Mouse (Mus musculus) T-helper 2 cell (primary cell): ENCODE data around the gene Ppp1r13b.

Source experiments
- in situ Hi-C: fragments of 300-600 bp; cut with MboI, MseI; formaldehyde crosslinking; loops from one replicate; pipeline ENCODE4 v1.15.1; 2025; ENCODE audit warnings: high pct_unique_total_duplicates

Gene Ppp1r13b

DNA sequence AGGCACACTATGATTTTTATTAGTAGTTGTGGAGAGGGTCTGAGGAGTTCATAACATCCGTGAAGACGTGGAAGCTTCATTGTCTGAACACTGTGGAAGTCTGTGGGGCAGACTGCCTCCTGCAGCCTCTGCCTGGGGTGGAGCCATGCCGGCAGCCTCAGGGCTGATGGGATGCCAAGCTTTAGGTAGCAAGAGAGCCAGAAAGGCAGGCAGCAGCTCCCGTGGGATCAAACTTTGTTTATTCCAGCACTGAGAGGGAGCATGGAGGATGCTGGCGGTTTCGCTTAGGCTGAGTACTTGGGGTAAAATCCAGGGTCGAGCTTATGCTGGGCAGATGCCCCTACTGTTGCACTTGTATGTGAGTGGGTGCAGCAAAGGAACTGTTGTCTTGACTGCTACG is 110.7 kb downstream of the Ppp1r13b start:
- in situ Hi-C loops = no loop called here

DNA sequence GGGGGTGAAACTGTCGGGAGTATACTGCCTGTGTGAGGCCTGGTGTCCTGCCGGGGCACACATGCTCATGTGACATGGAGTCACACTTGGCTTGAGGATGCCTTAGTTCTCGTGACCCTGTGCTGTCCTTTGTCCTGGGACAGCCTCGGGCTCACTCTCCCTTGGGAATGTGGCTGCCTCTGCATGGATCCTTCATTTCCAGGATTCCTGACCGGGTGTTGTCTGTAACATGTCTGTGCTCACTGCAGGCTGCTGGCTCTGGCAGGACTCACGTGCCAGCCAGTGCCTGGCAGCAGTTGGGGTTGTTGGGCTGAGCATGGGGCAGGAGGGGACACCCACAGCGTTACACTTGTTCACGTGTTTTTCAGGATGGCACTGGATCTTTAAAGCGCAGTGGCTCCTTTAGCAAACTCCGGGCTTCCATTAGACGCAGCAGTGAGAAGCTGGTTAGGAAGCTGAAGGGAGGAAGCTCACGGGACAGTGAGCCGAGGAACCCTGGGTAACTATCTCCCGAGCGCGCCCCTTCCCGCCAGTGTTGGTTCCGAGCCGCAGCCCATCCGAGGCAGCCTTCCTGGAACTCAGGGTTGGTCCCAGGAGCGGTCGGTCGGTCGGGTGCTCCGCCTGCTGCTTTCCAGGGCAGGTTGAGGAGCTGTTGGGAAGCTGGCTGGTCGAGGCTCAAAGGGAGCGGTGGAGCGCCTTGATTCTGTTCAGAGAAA is 112.6 kb downstream of the Ppp1r13b start:
- in situ Hi-C loops = no loop called here

DNA sequence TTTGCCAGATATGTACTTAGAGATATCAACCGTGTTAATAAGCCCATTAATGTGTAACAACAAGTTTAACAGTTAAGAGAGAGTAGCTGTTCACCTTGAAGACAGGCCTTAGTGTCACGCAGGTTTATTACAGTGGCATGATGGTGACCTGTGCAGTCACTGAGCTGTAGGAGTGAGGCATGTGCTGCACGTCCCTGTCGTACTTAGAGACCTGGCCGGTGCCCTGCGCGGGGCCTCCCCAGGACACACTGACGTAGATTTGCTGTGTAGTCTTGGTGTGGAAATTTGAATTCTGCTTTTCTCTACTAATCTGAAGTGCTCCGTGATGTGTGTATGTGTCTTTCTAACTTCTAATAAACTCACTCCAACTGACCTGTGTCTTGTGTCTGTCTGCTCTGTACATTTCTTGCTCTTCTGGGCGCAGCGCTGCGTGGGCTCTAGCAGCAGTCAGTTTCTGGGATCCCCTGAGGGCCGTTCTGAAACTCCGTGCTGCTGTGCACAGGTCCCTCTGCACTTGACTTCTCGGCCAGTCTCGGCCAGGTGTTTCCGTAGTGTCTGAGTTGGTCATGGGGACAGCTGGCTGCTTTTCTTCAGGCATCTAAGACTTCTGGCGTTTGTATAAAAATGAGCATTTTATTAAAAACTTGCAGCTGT is 113.3 kb downstream of the Ppp1r13b start:
- in situ Hi-C loops = no loop called here

DNA sequence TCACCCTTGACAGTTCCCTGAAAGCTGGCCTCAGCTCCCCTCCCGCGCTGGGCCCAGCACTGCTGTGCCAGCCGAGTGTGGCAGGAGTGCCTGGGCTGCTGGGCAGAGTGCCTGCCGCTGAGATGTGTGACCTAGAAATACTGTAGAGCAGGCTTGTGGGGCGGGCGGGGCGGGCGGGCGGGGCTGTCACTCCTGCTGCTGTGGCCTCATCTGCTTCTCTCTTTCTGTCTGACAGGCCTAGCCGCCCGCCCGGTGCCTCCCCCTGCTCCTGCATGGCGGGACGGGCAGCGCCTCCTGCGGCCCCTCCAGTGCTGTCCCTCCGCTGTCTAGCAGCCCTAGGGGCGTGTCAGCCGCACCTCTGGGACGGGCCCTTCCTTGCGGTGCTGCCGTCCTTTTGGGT is 113.8 kb downstream of the Ppp1r13b start:
- in situ Hi-C loops = no loop called here

DNA sequence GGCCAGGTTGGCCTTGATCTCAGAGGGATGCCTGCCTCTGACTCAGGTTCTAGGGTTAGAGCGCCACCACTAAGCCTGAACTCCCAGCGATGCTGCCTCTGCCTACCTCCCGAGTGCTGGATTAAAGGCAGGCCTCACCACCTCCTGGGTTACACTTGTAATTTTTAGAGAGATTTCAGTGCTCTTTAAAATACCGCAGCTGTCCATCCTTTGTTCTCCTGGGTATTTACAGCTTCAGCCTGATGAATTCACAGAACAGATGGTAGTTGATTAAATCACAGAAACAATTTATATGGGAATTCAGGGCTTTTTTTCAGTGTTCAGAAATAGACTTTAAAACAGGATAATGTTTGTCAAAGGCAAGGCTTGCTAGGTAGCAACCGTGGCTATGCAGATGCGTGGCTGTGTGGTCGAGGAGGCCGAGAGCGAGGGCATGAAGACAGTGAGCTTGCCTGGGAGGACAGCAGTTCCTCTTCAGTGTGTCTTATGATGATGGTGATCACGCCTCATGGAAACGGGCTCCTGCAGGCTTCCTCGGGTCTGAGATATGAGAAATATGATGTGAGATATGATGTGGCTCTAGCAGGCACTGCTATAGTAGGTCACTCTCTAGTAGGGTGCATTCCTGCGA is 116.3 kb downstream of the Ppp1r13b start:
- in situ Hi-C loops = no loop called here

DNA sequence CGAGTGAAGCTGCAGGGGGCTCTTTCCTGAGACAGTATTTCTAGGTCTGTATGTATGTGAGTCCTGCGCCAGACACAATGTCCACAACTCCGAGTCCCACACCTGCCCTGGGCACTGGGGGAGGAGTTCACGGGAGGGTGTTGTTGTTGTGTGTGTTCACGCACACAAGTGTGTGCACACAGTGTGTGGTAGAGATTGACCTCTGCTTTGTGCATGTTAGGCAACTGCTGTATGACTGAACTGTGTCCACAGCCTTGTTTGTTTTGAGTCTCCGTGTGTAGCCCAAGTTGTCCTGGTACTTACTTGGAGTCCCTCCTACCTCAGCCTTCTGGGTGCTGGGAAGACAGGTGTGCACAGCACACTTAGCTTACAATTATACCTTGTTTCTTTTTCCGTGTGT is 117.3 kb downstream of the Ppp1r13b start:
- in situ Hi-C loops = no loop called here

DNA sequence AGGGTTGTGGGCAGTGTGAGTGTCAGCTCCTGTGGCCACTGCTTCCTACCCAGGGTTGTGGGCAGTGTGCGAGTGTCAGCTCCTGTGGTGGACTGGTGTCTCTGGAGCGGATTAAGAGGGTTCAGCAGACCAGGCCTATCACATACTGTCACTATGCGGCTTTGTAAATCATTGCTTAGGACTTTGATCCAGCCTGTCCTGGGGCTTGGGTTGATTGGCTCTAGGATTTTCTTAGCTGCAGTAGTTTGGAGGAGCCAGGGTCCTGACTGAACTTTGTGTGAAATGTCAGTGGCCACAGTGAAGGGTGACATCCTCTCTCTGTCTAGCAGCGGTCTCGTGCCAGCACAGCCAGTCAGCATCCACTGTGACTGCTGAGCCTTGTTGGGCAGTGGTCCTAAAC is 117.8 kb downstream of the Ppp1r13b start:
- in situ Hi-C loops = no loop called here

DNA sequence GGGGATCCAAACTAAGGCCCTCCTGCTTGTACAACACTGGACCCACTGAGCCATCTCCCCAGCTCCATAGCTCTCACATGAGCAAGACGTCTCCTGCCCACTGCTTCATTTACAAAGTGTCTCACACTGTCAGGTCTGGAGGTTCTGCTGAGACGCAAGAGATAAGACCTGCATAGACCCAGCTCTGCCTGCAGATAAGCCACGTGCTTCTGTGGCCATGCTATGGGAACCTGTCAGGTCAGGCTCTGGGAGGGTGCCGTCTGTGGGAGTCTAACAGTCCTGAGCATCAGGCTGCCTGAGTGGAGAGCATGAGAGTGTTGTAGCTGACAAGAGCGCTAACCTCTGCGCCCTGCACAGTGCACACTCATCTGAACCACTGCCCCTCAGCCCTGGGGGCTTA is 120.9 kb downstream of the Ppp1r13b start:
- in situ Hi-C loops = no loop called here

DNA sequence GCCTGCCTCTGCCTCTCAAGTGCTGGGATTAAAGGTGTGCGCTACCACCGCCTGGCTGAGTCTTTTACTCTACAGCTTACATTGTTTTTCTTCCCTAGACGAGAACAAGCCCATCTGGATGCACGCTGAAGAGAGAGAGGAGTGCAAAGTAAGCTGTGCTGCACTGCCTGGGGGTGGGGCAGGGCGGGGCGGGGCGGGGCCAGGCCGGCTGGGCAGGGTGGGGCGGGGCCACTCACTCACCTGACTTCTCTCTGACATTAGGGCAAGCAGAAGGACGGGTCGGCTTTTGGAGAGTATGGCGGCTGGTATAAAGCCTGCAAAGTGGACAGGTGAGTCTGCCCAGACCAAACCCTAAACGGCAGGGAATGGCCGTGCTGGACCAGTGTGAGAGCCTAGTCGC is 122.7 kb downstream of the Ppp1r13b start:
- in situ Hi-C loops = no loop called here

DNA sequence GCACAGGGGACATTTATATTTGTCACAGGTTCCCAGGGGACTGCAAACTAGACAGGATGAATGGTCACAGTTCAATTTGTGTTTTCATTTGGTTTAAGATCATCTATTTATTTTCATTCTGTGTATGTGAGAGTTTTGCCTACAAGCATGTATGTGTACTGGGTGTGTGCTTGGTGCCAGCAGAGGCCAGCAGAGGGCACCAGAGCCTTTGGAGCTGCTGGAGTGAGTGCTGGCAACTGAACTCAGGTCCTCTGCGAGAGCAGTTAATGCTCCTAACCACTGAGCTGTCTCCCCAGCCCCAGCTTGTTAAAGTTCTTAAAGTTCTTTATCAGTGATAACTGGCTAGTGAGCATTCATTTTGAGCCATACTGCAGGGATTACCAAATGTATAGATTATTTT is 128.4 kb downstream of the Ppp1r13b start:
- in situ Hi-C loops = no loop called here
